In the genomic region with DNA sequence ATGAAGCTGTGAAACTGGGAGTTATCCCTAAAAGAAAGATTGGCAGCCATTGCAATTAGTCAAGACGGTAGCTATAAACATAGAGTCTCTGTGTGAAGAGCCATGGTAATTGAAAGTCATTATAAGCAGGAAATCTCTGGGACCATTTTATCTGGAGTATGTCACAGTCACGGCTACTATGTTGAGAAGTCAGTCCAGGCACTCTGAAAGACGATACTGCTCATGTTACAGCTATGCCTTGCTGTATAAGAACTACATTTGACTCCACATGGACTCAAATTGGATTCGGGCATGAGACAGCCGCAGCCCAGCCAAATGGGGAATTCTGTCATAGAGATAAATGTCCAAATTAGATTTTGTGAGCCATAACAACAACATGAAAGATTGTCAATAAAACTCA, we compare ENCODE assay signal across 25 mouse cellular contexts. TPM values are rescaled to one million over a fixed set of nuclear protein-coding genes. Genes with fewer than 3 reads are reported as not detected.
A peak's percentile ranks its signal among the peaks of the same experiment; 100 is the strongest.
DNase-seq lines count a peak whose midpoint lies in the region; ATAC-seq lines count a peak whose summit lies in the region.
"Had no signal": no experiment of that assay in that cellular context is flagged by ENCODE, and none has a peak within 500 bp of the region (broad histone marks: within the 10 kb centered on the region; RNA-seq: fewer than 3 reads in every experiment).

No protein-coding gene starts in this region.

- no peak overlapping the region for H3K4me3 ChIP-seq in embryonic facial prominence, embryonic 11.5 days (ENCODE audit: low read depth, low read length)
- H3K4me3 ChIP-seq in embryonic facial prominence, embryonic 10.5 days = no peak overlapping the region
- no peak overlapping the region for H3K4me3 ChIP-seq in embryonic facial prominence, embryonic 12.5 days
- H3K4me3 ChIP-seq: embryonic facial prominence, embryonic 13.5 days; forebrain, embryonic 13.5 days; forebrain, embryonic 15.5 days had no signal

- no peaks in the 10 kb centered on the region; the same call in 1 of the 2 replicates for H3K36me3 ChIP-seq in embryonic facial prominence, embryonic 11.5 days (replicated peaks; ENCODE audit: control insufficient read depth, insufficient read depth, low read depth, low read length)
- no peaks in the 10 kb centered on the region for H3K36me3 ChIP-seq in embryonic facial prominence, embryonic 10.5 days (replicated peaks)
- no peaks in the 10 kb centered on the region for H3K36me3 ChIP-seq in embryonic facial prominence, embryonic 12.5 days
- H3K36me3 ChIP-seq: embryonic facial prominence, embryonic 13.5 days; forebrain, embryonic 15.5 days; G1E had no signal

- H3K9me3 ChIP-seq in embryonic facial prominence, embryonic 11.5 days (replicated peaks; ENCODE audit: control insufficient read depth, low read length) = no peaks in the 10 kb centered on the region
- H3K9me3 ChIP-seq in embryonic facial prominence, embryonic 10.5 days = no peaks in the 10 kb centered on the region
- H3K9me3 ChIP-seq in embryonic facial prominence, embryonic 12.5 days = no peaks in the 10 kb centered on the region
- H3K9me3 ChIP-seq: embryonic facial prominence, embryonic 13.5 days; forebrain, embryonic 13.5 days; forebrain, embryonic 15.5 days; G1E had no signal

- DNase-seq in embryo, embryonic 10 days (ENCODE audit: low spot score) = peak; percentile 40
- DNase-seq in embryo, embryonic 9.5 days (ENCODE audit: extremely low spot score) = no peak
- DNase-seq in embryonic facial prominence, embryonic 11.5 days (ENCODE audit: low spot score) = peak; percentile 75
- DNase-seq in embryonic facial prominence, embryonic 10.5 days (ENCODE audit: low spot score) = no peak
- peak; percentile 70 for DNase-seq in forelimb bud, embryonic 11.5 days (ENCODE audit: low read depth, low spot score)
- DNase-seq in kidney, adult 18-20 months = no peak
- DNase-seq: adrenal gland, adult 8-10 months; adrenal gland, postnatal 14 days; adrenal gland, postnatal 36 days; B cell, adult 2 months; cerebellum, adult 11-12 months; cerebellum, adult 2 months; cerebellum, adult 9-10 months; cerebellum, postnatal 10 days; cerebellum, postnatal 25 days; forebrain, postnatal 0 days had no signal

- no peak overlapping the region for H3K4me2 ChIP-seq in embryonic facial prominence, embryonic 11.5 days (ENCODE audit: low read depth, low read length)
- H3K4me2 ChIP-seq in embryonic facial prominence, embryonic 12.5 days (replicated peaks) = no peak overlapping the region
- H3K4me2 ChIP-seq: embryonic facial prominence, embryonic 13.5 days; forebrain, embryonic 13.5 days; forebrain, embryonic 15.5 days had no signal

- no peak overlapping the region for H3K9ac ChIP-seq in embryonic facial prominence, embryonic 11.5 days (replicated peaks; ENCODE audit: low read length)
- no peak overlapping the region for H3K9ac ChIP-seq in embryonic facial prominence, embryonic 12.5 days
- H3K9ac ChIP-seq: embryonic facial prominence, embryonic 13.5 days; forebrain, embryonic 13.5 days; forebrain, embryonic 15.5 days; forebrain, postnatal 0 days had no signal

- no peak overlapping the region for H3K27ac ChIP-seq in embryonic facial prominence, embryonic 11.5 days (replicated peaks; ENCODE audit: low read depth, low read length)
- no peak overlapping the region for H3K27ac ChIP-seq in embryonic facial prominence, embryonic 10.5 days (replicated peaks)
- H3K27ac ChIP-seq in embryonic facial prominence, embryonic 12.5 days = no peak overlapping the region
- H3K27ac ChIP-seq: embryonic facial prominence, embryonic 13.5 days; forebrain, embryonic 13.5 days; forebrain, embryonic 15.5 days had no signal

- peaks cover 3% of the 10 kb centered on the region; the same call in 1 of the 2 replicates for H3K4me1 ChIP-seq in embryonic facial prominence, embryonic 11.5 days (ENCODE audit: control insufficient read depth, insufficient read depth, low read length)
- peaks cover 33% of the 10 kb centered on the region for H3K4me1 ChIP-seq in embryonic facial prominence, embryonic 10.5 days
- peaks cover 19% of the 10 kb centered on the region for H3K4me1 ChIP-seq in embryonic facial prominence, embryonic 12.5 days

- WGBS in embryonic facial prominence, embryonic 11.5 days = 44% methylated on average over 5 of the region's 5 CpGs
- 57% methylated on average over 5 of the region's 5 CpGs for WGBS in embryonic facial prominence, embryonic 10.5 days
- WGBS in embryonic facial prominence, embryonic 12.5 days = 40% methylated on average over 5 of the region's 5 CpGs

- ATAC-seq in embryonic facial prominence, embryonic 11.5 days (replicated peaks; ENCODE audit: insufficient number of reproducible peaks, low FRiP score, low TSS enrichment, low read depth) = no peak
- ATAC-seq in embryonic facial prominence, embryonic 12.5 days (ENCODE audit: insufficient number of reproducible peaks, insufficient read depth, low FRiP score, low TSS enrichment) = peak; percentile 38; the same call in 1 of the 2 replicates
- ATAC-seq: activated CD4-positive, CD25-positive, alpha-beta regulatory T cell, adult 4 months; CD4-positive, CD25-positive, alpha-beta regulatory T cell, adult 4 months; forebrain, embryonic 13.5 days; forebrain, embryonic 15.5 days; forebrain, postnatal 0 days; Patski had no signal

- no peaks in the 10 kb centered on the region for H3K27me3 ChIP-seq in embryonic facial prominence, embryonic 11.5 days (ENCODE audit: control insufficient read depth, insufficient read depth, low read length)
- H3K27me3 ChIP-seq in embryonic facial prominence, embryonic 10.5 days (replicated peaks; ENCODE audit: low read depth, poor library complexity, severe bottlenecking) = no peaks in the 10 kb centered on the region
- H3K27me3 ChIP-seq in embryonic facial prominence, embryonic 12.5 days = no peaks in the 10 kb centered on the region
- H3K27me3 ChIP-seq: CH12.LX; embryonic facial prominence, embryonic 13.5 days; forebrain, embryonic 13.5 days; forebrain, embryonic 15.5 days; Patski had no signal

RNA-seq across cellular contexts. Expression of gene Casd1, which starts 37.2 kb away (rescaled TPM):
- 57.7 and 61.6 TPM in 2 replicates for polyA plus RNA-seq in embryonic facial prominence, embryonic 11.5 days (2014; fragmentation: Nextera tagmentation; extraction: Ambion mirVana)
- polyA plus RNA-seq in embryonic facial prominence, embryonic 10.5 days (2016; fragmentation: Nextera tagmentation; extraction: Ambion mirVana) = 48.0 and 48.5 TPM in 2 replicates
- 42.7 and 44.1 TPM in 2 replicates for polyA plus RNA-seq in embryonic facial prominence, embryonic 12.5 days (2016; fragmentation: Nextera tagmentation; extraction: Ambion mirVana)

RNA-seq across cellular contexts. Expression of gene Col1a2, which starts 58.9 kb away (rescaled TPM):
- polyA plus RNA-seq in embryonic facial prominence, embryonic 11.5 days (2014; fragmentation: Nextera tagmentation; extraction: Ambion mirVana) = 225 and 245 TPM in 2 replicates
- polyA plus RNA-seq in embryonic facial prominence, embryonic 10.5 days (2016; fragmentation: Nextera tagmentation; extraction: Ambion mirVana) = 117 and 176 TPM in 2 replicates
- polyA plus RNA-seq in embryonic facial prominence, embryonic 12.5 days (2016; fragmentation: Nextera tagmentation; extraction: Ambion mirVana) = 603 and 672 TPM in 2 replicates
- polyA plus RNA-seq: activated CD4-positive, CD25-positive, alpha-beta regulatory T cell, adult 4 months; G1E had no signal

Comparison
In these comparisons a context has a peak if more than half of its experiments do, and no peak if none do; other contexts are left out.
1. DNase-seq: peak in embryo, embryonic 10 days (single experiment), embryonic facial prominence, embryonic 11.5 days (single experiment) and forelimb bud, embryonic 11.5 days (single experiment); none in embryo, embryonic 9.5 days (single experiment), embryonic facial prominence, embryonic 10.5 days (single experiment) and kidney, adult 18-20 months (single experiment).